Comparison of ENCODE assay signal across 8 mouse cellular contexts in the genomic region with DNA sequence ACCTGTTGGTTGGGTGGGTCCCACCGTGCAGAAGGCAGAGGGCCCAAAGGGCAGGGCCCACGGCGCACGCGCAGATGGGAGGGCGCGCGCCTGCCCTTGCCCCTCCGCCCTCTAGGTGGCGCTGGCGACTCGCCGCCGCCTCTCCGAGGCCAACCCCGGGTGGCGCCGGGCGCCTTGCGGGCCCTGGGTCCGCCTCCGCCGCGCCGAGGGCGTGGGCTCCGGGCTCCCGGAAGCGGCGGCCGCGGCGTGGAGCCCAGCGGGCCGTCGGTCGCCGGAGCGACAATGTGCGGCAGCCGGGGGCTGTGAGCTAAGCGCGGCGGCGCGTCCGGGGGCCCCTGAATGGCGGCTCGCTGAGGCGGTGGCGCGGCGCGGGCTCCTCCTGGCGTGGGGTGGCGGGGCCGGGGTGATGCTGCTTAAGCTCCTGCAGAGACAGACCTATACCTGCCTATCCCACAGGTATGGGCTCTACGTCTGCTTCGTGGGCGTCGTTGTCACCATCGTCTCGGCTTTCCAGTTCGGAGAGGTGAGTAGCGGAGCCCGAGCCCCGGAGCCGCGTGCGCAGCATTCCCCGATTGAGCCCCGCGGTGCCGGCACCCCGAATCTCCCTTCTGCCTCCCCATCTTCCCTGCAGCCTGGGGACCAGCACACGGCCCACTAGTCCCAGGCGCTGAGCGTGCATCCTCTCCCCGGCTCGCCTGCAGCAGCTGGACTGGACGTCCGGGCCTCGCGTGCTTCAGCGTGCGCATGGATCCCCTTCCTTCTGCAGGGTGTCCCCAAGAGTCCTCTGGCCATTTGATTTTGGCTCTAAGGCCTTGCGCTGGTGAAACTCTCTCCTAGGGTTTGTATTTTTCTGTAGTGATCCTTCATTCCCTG. TPM values are rescaled to one million over a fixed set of nuclear protein-coding genes. Genes with fewer than 3 reads are reported as not detected.
DNase-seq lines count a peak whose midpoint lies in the region; ATAC-seq and TF ChIP-seq lines count a peak whose summit lies in the region.

Gene Dram1 (minus strand): TSS at position 68 of the 873 bp plus-strand sequence.
Gene Gnptab (plus strand): TSS at position 120 of the 873 bp plus-strand sequence.

- under 1% methylated on average over 86 of the region's 87 CpGs for WGBS in forebrain, embryonic 16.5 days
- WGBS in lung, adult 2 months = under 1% methylated on average over 77 of the region's 87 CpGs
- under 1% methylated on average over 84 of the region's 87 CpGs for WGBS in neural tube, embryonic 15.5 days

- peaks cover 24% of the 10 kb centered on the region for H3K4me1 ChIP-seq in forebrain, embryonic 16.5 days (replicated peaks; ENCODE audit: control insufficient read depth, insufficient read depth, low read length)
- H3K4me1 ChIP-seq in lung, adult 2 months (ENCODE audit: control insufficient read depth, insufficient read depth, low read length) = peaks cover 7% of the 10 kb centered on the region; the same call in 1 of the 2 replicates
- H3K4me1 ChIP-seq in neural tube, embryonic 15.5 days = peaks cover 28% of the 10 kb centered on the region

- H3K27me3 ChIP-seq in forebrain, embryonic 16.5 days (replicated peaks; ENCODE audit: control insufficient read depth, insufficient read depth, low read length) = 0 out of 2 replicates have a peak, but pooled peaks cover 2% of the 10 kb centered on the region
- H3K27me3 ChIP-seq in neural tube, embryonic 15.5 days (replicated peaks) = no peaks in the 10 kb centered on the region

- TF ChIP-seq CTCF in layer of hippocampus, adult 2 months (conservative IDR thresholded peaks at IDR 0.05) = peak; percentile 87
- TF ChIP-seq CTCF in lung, adult 2 months (IDR thresholded peaks at IDR 0.05; ENCODE audit: insufficient read depth, low read length) = peak; percentile 54

- 0 out of 2 replicates have a peak, but pooled peaks have one; percentile 18 for TF ChIP-seq POLR2A in lung, adult 2 months (IDR thresholded peaks at IDR 0.05; ENCODE audit: borderline replicate concordance, extremely low read depth, low read depth, low read length)

- H3K27ac ChIP-seq in forebrain, embryonic 16.5 days (ENCODE audit: low read length) = peak within 1 kb of the TSS; percentile 84
- H3K27ac ChIP-seq in layer of hippocampus, adult 2 months = peak within 1 kb of the TSS; percentile 92
- peak within 1 kb of the TSS; percentile 87 for H3K27ac ChIP-seq in neural tube, embryonic 15.5 days (replicated peaks)

- ATAC-seq in forebrain, embryonic 16.5 days = peak; percentile 90
- ATAC-seq in neural tube, embryonic 15.5 days (ENCODE audit: low FRiP score) = peak; percentile 92

- no peaks in the 10 kb centered on the region for H3K36me3 ChIP-seq in forebrain, embryonic 16.5 days (ENCODE audit: control insufficient read depth, insufficient read depth)
- no peaks in the 10 kb centered on the region for H3K36me3 ChIP-seq in neural tube, embryonic 15.5 days

- intact Hi-C loops in heart, postnatal 36 days (cut with DNase I) = loop anchor here (2.0 to 5.0 kb wide), 3 partner anchors 123 to 352 kb away; partner anchors contain the start of genes Arl1 and Chpt1

- H3K4me2 ChIP-seq in forebrain, embryonic 16.5 days (ENCODE audit: low read length) = peak within 1 kb of the TSS; percentile 78
- H3K4me2 ChIP-seq in neural tube, embryonic 15.5 days = peak within 1 kb of the TSS; percentile 83

- DNase-seq in ES-CJ7 (ENCODE audit: low read depth, low spot score) = peak; percentile 71
- peak; percentile 88 for DNase-seq in cerebellum, adult 11-12 months
- peak; percentile 94 to 97 for DNase-seq in heart, postnatal 36 days
- DNase-seq in layer of hippocampus, adult 2 months (ENCODE audit: low spot score in 2 of 2) = peak; percentile 80 to 93
- DNase-seq in lung, adult 2 months = peak; percentile 91
- peak; percentile 92 for DNase-seq in testis, postnatal 10 days (ENCODE audit: low spot score)

- peak within 1 kb of the TSS; percentile 76 for H3K4me3 ChIP-seq in forebrain, embryonic 16.5 days (replicated peaks; ENCODE audit: low read length)
- H3K4me3 ChIP-seq in layer of hippocampus, adult 2 months = peak within 1 kb of the TSS; percentile 89
- peak within 1 kb of the TSS; percentile 79 for H3K4me3 ChIP-seq in lung, adult 2 months (replicated peaks; ENCODE audit: extremely low read depth, low read depth, low read length)
- H3K4me3 ChIP-seq in neural tube, embryonic 15.5 days (replicated peaks) = peak within 1 kb of the TSS; percentile 85

- peak within 1 kb of the TSS; percentile 91 for H3K9ac ChIP-seq in forebrain, embryonic 16.5 days (replicated peaks; ENCODE audit: low read depth, low read length)
- peak within 1 kb of the TSS; percentile 92 for H3K9ac ChIP-seq in neural tube, embryonic 15.5 days (replicated peaks)

- H3K9me3 ChIP-seq in forebrain, embryonic 16.5 days (ENCODE audit: control insufficient read depth, low read length) = no peaks in the 10 kb centered on the region
- H3K9me3 ChIP-seq in neural tube, embryonic 15.5 days (replicated peaks) = no peaks in the 10 kb centered on the region

RNA-seq across cellular contexts. Expression of gene Dram1, which starts in this region (rescaled TPM):
- 0.70 and 0.72 TPM in 2 replicates for polyA plus RNA-seq in forebrain, embryonic 16.5 days (2015; fragmentation: Nextera tagmentation; extraction: Ambion mirVana)
- total RNA-seq in heart, postnatal 36 days (2021) = 1 to 10 TPM; 3.0 to 3.9 TPM
- total RNA-seq in layer of hippocampus, adult 2 months (2021) = 1 to 10 TPM in 1 of 2 experiments, under 1 TPM in 1; 0.88 to 1.5 TPM
- polyA plus RNA-seq in lung, adult 2 months (2012; rRNA removed) = 326 and 360 TPM in 2 replicates
- 0.87 and 1.8 TPM in 2 replicates for polyA plus RNA-seq in neural tube, embryonic 15.5 days (2015; fragmentation: Nextera tagmentation; extraction: Ambion mirVana)

RNA-seq across cellular contexts. Expression of gene Gnptab, which starts in this region (rescaled TPM):
- 17.8 and 18.4 TPM in 2 replicates for polyA plus RNA-seq in forebrain, embryonic 16.5 days (2015; fragmentation: Nextera tagmentation; extraction: Ambion mirVana)
- 10 to 100 TPM; 31.2 to 32.1 TPM for total RNA-seq in heart, postnatal 36 days (2021)
- 10 to 100 TPM; 72.6 to 74.4 TPM for total RNA-seq in layer of hippocampus, adult 2 months (2021)
- polyA plus RNA-seq in lung, adult 2 months (2012; rRNA removed) = 12.4 and 16.6 TPM in 2 replicates
- polyA plus RNA-seq in neural tube, embryonic 15.5 days (2015; fragmentation: Nextera tagmentation; extraction: Ambion mirVana) = 16.5 and 19.6 TPM in 2 replicates

Comparison
In these comparisons a context has a peak if more than half of its experiments do, and no peak if none do; other contexts are left out.
1. Peak in every context shown above with its lines: DNase-seq, ATAC-seq, H3K4me3 ChIP-seq and H3K27ac ChIP-seq.
2. RNA of gene Dram1 (polyA plus RNA-seq): 326 to 360 TPM in lung, adult 2 months; 0.87 to 1.8 TPM in neural tube, embryonic 15.5 days and 0.70 to 0.72 TPM in forebrain, embryonic 16.5 days; every median in the first group is over 100 times any median in the second.